Mouse (Mus musculus) stomach, embryonic 14.5 days (tissue): ENCODE results near the gene Trim69. TPM values are rescaled to one million over a fixed set of nuclear protein-coding genes. Genes with fewer than 3 reads are reported as not detected.

ENCODE experiments used
- polyA plus RNA-seq: library from polyadenylated mRNA; unstranded; fragments of >200 nt; fragmentation: Nextera tagmentation; extraction: Ambion mirVana; gene quantifications from 2 replicates; pipeline ENCODE4 v1.2.1, GENCODE M21; 2014

Gene Trim69
- polyA plus RNA-seq, 1 experiment from 2014 or later: 0.23 TPM

Other genes starting within 250 kb of the Trim69 start
- gene Ctdspl2, start 204.7 kb upstream of the Trim69 start, polyA plus RNA-seq: 63.5 and 66.8 TPM in 2 replicates
- gene Mageb3, start 204.6 kb upstream of the Trim69 start, polyA plus RNA-seq: 0.23 TPM in 1 of 2 replicates, not detected in the other
- 11.5 and 12.8 TPM in 2 replicates for gene Eif3j1, start 132.2 kb upstream of the Trim69 start, polyA plus RNA-seq
- gene Spg11, start 42.3 kb upstream of the Trim69 start, polyA plus RNA-seq: 14.6 and 15.5 TPM in 2 replicates
- 358 and 383 TPM in 2 replicates for gene B2m, start 13.0 kb upstream of the Trim69 start, polyA plus RNA-seq
- not detected in 2 replicates for gene Patl2, start 25.5 kb downstream of the Trim69 start, polyA plus RNA-seq
- not detected in 2 replicates for gene Terb2, start 25.6 kb downstream of the Trim69 start, polyA plus RNA-seq
- 28.3 and 30.0 TPM in 2 replicates for gene Sord, start 74.0 kb downstream of the Trim69 start, polyA plus RNA-seq
- 0.06 and 0.27 TPM in 2 replicates for gene Duox2, start 137.7 kb downstream of the Trim69 start, polyA plus RNA-seq
- gene Duoxa2, start 138.2 kb downstream of the Trim69 start, polyA plus RNA-seq: 0.17 TPM in 1 of 2 replicates, not detected in the other
- 3.0 and 3.8 TPM in 2 replicates for gene Duoxa1, start 153.0 kb downstream of the Trim69 start, polyA plus RNA-seq
- gene Duox1, start 155.0 kb downstream of the Trim69 start, polyA plus RNA-seq: 0.36 and 0.53 TPM in 2 replicates
- 3.8 and 5.2 TPM in 2 replicates for gene Shf, start 208.5 kb downstream of the Trim69 start, polyA plus RNA-seq